Mouse (Mus musculus) T-helper 1 cell (primary cell): Measurements from ENCODE around the gene Fgfr2.

Experiments used
- in situ Hi-C: fragments of 300-600 bp; cut with MboI, MseI; formaldehyde crosslinking; loops from one replicate; pipeline ENCODE4 v1.15.1; 2025; ENCODE audit warnings: high pct_unique_total_duplicates

Fgfr2 gene

DNA sequence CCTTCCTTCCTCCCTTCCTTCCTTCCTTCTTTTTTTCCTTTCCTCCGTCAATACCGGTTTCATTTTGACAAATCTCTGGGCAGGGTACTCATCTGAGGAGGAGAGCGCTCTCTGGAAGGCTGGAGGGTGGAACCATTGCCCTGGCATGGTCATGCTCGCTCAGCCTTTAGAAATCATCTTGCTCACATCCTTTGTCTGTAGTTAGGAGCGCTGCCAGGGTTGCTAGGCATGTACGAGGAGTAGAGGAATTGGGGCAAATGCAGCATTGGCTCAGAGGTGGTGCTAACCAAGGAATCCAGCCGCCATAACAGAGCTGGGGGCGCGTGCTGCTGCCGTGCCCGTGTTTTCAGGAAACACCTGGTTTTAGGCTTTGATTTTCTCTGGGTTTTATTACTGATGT, 491.8 kb downstream of the Fgfr2 start:
- in situ Hi-C loops = loop anchor here (10.0 kb wide), 1 partner anchor 397 kb away; no protein-coding TSS in a partner anchor

- in situ Hi-C loops = no loop called here
These were observed 495.7 kb downstream of the Fgfr2 start for GRCm38 (mm10) chr7:132627448-132627847.

- in situ Hi-C loops = no loop called here
These were observed 497.0 kb downstream of the Fgfr2 start for GRCm38 (mm10) chr7:132626174-132626573.

DNA sequence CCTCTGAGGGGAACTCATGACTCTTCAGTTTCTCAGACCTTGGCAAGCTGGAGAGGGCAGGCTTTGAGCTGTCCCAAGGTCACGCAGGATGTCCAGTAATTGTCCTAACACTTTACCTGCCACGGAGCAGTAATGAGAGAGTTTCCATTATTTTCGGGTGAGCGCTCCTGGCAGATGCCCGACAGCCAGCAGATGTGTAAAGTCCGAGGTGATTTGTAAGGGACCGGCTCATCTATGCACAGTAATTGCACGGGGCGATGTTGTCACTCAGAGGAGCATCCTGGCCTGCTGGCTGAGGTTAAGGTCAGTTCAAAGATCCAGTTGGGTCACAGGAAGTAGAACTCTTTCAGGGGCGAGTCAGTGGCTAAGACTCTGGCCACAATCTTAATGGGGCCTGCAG, 499.0 kb downstream of the Fgfr2 start:
- in situ Hi-C loops = no loop called here

DNA sequence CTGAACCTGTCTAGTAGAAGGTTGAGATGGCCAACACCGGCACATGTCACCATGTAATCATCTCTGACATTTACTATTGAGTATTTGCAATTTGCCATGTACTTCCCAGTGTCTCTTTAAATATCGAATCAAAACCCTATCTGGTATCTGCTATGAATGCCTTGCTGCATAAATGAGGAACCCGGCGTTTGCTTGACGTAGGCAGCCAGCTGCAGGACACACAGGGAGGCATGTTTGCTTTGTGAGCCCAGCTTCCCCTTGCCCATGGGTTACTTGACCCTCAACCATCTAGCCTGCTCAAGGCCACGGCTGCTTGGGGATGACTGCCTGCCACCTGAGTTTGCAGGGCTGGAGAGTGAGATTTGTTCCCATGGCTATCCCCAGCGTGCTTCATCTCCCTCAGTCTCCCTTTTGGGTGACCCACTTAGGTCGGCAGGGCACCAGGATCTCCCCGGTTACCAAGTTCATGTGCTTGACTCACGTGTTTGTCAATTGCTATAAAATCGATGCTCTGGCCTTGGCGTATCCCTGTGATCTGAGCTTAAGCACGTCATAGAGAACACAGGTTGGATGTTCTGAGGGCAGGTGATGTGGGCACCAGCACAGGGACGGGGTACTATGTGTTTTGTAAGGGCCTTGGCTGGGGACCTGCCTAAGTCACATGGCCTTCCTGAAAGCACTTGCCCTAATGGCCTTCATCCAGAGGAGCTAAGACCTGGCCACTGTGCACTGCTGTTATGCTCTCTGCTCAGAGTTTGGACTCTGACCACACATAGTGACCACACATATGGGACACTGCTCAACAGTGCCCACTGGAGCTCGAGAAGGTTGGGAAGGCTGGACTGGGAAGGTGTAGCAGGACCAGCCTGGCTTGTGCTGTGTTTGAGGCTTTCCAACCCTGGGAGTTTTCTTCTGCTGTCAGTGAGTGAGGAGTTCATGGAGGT, 502.9 kb downstream of the Fgfr2 start:
- in situ Hi-C loops = no loop called here

- in situ Hi-C loops = no loop called here
These were observed 503.6 kb downstream of the Fgfr2 start for GRCm38 (mm10) chr7:132619549-132619948.

GRCm38 (mm10) chr7:132617021-132617564, 506.1 kb downstream of the Fgfr2 start:
- in situ Hi-C loops = no loop called here

DNA sequence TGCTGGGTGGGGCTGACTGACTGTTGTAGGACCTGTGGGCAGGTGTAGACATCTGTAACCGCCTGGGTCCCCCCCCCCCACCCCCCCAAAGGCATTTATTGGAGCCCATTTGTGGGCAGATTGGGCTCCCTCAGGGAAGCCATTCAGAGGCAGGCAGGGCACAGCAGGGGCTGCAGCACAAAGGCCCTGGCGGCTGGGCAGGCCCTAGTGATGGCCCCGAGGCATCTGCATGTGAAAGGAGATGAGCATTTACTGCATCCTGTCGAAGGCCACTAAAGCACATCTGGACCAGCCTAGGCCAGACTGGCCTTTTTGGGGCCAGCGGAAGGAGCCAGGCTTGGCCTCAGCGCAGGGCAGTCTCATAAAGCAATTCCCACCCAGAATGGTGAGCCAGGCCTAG, 506.8 kb downstream of the Fgfr2 start:
- in situ Hi-C loops = no loop called here

DNA sequence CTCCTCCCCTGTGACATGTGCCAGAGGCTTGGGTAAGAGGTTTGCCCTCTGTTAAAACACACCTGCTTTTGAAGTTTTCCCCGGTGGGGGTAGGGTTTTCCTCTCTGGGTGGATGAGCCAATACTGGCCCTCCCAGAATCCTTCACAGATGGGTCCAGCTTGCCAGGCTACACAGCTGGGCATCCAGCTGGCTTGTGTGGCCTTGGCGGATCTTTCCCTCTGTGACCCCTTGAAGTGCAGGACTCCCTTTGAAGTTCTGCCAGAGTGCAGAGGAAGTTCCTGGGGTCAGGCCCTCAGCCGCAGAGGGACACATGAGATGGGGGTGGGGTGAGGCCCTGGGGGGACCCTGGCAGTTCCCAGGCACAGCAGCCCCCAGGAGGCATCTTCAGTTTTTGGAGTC, 507.8 kb downstream of the Fgfr2 start:
- in situ Hi-C loops = no loop called here

- in situ Hi-C loops = no loop called here
These were observed 511.6 kb downstream of the Fgfr2 start for GRCm38 (mm10) chr7:132611530-132611929.

- in situ Hi-C loops = no loop called here
These were observed 512.5 kb downstream of the Fgfr2 start, which contains the start of gene Lhpp for GRCm38 (mm10) chr7:132610468-132611318. Lhpp (plus strand) TSS chr7:132610638.

DNA sequence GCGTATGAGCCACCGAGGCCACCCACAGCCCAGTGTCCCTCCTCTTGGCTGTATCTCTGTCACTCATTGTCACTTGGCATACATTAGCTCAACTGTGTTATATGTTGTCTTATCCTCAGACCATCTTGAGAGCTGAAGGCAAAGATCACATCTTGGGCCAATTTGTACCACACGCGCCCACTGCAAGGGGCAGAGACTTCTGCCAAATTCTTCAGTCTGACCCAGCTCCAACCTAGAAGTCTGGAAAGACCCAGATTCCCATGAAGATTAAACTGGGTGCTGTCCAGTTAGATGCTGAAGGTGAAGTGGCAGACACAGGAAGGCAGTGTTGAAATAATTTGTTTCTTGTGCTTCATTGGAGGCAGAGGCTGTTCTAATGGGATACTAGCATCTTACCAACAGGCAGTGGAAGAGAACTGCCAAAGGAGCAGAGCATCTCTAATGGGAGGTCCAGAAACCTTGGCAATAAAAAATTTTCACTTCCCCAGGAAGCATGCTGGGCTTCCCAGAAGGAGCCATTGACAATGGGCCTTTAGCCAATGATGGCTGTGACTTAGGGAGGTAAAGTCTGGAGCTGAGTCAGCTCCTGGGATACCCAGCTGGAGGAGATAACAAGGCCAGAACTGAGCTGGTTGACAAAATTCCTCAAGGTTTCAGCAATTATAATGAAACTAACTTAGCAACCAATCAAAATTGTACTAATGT, 514.7 kb downstream of the Fgfr2 start:
- in situ Hi-C loops = no loop called here

GRCm38 (mm10) chr7:132605689-132606088, 517.5 kb downstream of the Fgfr2 start:
- in situ Hi-C loops = no loop called here

DNA sequence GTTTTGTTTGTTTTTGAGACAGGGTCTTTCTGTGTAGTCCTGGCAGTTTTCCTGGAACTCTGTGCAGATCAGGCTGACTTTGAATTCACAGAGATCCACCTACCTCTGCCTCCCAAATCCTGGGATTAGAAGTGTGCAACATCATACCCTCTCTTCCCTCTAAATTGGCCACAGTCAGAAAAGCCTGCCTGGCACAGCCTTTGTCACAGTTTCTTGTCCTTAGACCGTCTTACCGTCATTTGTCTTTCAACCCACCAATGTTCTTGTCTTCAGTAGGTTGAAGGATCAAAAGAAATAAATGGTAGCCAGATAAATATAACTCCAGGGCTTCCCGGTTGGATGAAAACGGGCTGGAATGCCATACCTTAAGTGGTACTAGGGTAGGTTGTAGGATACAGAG, 518.4 kb downstream of the Fgfr2 start:
- in situ Hi-C loops = no loop called here

DNA sequence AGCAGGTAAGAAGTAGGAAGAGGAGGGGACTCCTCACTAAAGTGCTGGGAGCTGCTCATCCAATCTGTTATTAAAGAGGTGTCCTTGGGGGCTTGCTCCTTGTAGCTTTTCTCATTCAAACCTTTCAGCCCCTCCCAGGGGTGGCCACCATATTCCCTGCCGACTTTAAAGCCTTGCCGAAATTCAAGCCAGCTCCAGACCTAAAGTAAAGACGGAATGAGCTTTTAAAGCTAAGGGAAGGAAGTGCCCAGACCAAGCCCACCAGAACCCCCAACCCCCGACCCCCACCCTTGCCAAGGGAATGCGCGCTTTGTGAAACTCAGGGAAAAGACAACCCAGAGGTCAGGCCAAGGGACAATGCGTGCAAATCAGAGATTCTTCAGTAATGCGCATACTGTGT, 522.2 kb downstream of the Fgfr2 start:
- in situ Hi-C loops = no loop called here

DNA sequence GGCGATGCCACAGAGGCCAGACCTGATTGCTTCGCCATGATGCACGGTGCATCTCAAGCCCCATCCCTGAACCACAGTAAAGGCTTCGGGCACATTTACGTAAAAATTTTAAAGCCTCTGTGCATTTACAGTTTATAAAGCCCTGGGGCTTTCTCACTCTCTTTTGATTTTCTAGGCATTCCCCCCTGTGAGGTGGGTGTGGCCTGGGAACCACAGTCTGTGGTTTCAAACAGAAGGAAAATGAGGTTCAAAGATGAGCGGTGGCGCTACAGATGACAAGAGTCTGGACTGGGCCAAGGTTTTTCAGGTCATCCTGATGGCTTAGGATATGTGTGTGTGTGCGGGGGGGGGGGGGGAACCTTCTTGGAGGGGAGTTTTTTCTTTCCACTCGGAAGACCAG, 523.1 kb downstream of the Fgfr2 start:
- in situ Hi-C loops = no loop called here

- in situ Hi-C loops = no loop called here
These were observed 523.8 kb downstream of the Fgfr2 start, which contains the start of gene Nkx1-2 for GRCm38 (mm10) chr7:132599071-132599975. Nkx1-2 (minus strand) TSS chr7:132599637.

DNA sequence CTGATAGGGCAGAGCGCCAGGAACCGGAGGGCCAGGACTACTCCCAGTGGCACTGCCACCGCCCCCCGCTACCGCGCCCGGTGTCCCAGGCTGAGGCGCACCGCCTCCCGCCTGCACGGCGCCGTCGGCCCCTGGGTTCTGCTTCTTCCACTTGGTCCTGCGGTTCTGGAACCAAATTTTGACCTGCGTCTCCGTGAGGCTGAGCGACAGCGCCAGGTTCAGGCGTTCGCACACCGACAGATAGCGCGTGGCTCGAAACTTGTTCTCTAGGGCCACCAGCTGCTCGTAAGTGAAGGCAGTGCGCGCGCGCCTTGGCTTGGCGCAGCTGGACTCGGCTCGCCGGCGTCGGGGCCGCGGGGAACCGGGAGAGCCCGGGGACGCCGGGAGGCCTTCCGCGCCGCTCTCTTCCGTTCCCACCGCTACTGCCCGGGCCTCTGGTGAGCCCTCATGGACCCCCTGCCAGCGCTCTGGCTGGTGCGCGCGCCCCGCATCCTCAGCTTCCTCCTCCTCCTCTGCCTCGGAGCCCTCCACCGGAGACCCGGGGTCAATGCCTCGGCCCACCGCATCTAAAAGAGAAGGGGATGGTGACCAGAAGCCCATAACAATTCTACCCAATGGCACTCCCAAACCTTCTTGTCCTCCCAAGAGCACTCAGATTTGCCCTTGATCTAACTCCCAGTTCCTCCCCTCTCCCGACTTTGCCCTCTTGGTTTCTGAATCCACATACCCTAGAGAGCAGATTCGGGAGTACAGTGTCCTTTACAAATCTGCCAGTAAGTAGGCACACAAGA, 525.7 kb downstream of the Fgfr2 start:
- in situ Hi-C loops = no loop called here

DNA sequence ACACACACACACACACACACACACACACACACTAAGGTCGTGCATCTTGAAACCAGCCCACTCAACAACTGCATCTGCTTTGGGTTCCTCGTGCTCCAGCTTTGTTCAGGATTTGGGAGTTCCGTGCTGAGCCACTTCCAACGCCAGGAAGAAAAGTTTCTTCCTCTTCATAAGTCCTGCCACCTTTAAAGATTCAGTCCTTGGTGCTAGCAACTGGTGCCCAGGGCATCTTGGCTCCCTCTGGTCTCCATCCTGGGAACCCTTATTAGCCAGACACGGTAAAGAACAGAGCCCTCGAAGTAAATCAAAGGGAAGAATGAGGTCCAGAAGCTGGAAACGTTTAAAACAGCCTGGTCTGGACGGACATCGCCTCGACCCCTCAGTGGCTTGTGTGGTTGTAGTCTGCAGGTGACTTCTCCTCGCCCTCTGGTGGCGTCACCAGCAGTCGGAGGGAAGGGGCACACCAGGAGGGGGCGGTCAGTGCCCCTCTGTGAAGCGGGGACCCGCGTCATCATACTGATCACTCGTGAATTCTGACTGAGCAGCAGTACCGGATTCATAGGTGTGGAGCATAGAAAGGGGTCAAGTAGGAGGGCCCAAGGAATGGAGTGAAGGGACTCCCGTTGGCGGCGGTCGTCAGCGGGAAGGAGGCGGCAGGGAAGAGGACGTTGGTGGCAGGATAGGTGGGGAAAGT, 526.4 kb downstream of the Fgfr2 start:
- in situ Hi-C loops = no loop called here
